Mouse (Mus musculus) midbrain, embryonic 12.5 days (tissue): ENCODE measurements around the gene Adora2a. TPM values are rescaled to one million over a fixed set of nuclear protein-coding genes. Genes with fewer than 3 reads are reported as not detected.
"Not testable (repeated sequence)": the region's sequence is repeated elsewhere in the genome, so short reads cannot be mapped to it uniquely, and the experiment has no call there.

Source experiments
- ATAC-seq: fragments of 200-750 bp; cut with Nextera tagmentation; 2 replicates; pipeline ENCODE4 v1.8.0; 2017; ENCODE audit warnings: low read depth, moderate TSS enrichment, moderate library complexity; ENCODE audit not compliant: low FRiP score
- H3K27ac ChIP-seq: fragments of 300-500 bp; sonication (generic); replicated peaks from 2 replicates; pipeline ENCODE4 v1.5.1; 2016; ENCODE audit warnings: mild to moderate bottlenecking
- H3K27me3 ChIP-seq: fragments of 300-500 bp; sonication (generic); 2 replicates; pipeline ENCODE4 v1.6.1; 2016; ENCODE audit warnings: mild to moderate bottlenecking
- H3K36me3 ChIP-seq: fragments of 300-500 bp; sonication (generic); 2 replicates; pipeline ENCODE4 v1.6.1; 2016
- H3K4me1 ChIP-seq: fragments of 300-500 bp; sonication (generic); 2 replicates; pipeline ENCODE4 v1.6.1; 2016
- H3K4me2 ChIP-seq: fragments of 300-500 bp; sonication (generic); replicated peaks from 2 replicates; pipeline ENCODE4 v1.6.1; 2016; ENCODE audit warnings: mild to moderate bottlenecking, moderate library complexity
- H3K4me3 ChIP-seq: fragments of 300-500 bp; sonication (generic); 2 replicates; pipeline ENCODE4 v1.5.1; 2016; ENCODE audit warnings: mild to moderate bottlenecking
- H3K9ac ChIP-seq: fragments of 300-500 bp; sonication (generic); replicated peaks from 2 replicates; pipeline ENCODE4 v1.6.1; 2016; ENCODE audit warnings: mild to moderate bottlenecking, moderate library complexity
- H3K9me3 ChIP-seq: fragments of 300-500 bp; sonication (generic); 2 replicates; pipeline ENCODE4 v1.6.1; 2016; ENCODE audit warnings: mild to moderate bottlenecking
- WGBS: fragments of 180-500 bp; shearing (Covaris S2); methylation state at CpG from one replicate; pipeline ENCODE4 v1.1.7; 2016; 5-methylcytosine and 5-hydroxymethylcytosine counted together
- polyA plus RNA-seq: library from polyadenylated mRNA; unstranded; fragments of >200 nt; fragmentation: Nextera tagmentation; extraction: Ambion mirVana; gene quantifications from 2 replicates; pipeline ENCODE4 v1.2.1, GENCODE M21; 2016

The Adora2a gene
- polyA plus RNA-seq, 1 experiment from 2014 or later, result 2.7 TPM

DNA sequence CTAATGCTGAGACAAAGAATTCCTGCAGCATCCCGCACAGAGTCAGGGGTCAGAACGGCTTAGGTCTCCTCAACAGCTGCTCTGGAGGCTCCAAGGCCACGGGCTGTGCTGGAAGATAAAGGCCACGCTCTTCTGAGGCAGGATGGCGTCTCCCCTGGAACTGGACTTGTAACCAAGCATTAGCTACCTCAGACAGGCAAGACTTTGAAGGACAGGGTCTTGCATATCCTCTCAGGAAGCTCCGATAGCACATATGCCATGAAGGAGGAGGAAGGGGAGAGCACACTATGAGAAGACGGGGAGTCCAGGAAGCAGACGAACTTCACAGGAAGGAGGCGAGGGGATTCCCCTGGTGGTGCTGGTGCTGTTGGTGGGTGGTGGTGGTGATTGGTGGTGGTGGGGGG lies 37.2 kb downstream of the Adora2a start:
- H3K27me3 ChIP-seq, H3K4me3 ChIP-seq, H3K9ac ChIP-seq, ATAC-seq, H3K27ac ChIP-seq, H3K36me3 ChIP-seq, H3K9me3 ChIP-seq, H3K4me1 ChIP-seq, H3K4me2 ChIP-seq: not testable (repeated sequence)
- WGBS, result 55% methylated on average over 9 of the region's 9 CpGs

DNA sequence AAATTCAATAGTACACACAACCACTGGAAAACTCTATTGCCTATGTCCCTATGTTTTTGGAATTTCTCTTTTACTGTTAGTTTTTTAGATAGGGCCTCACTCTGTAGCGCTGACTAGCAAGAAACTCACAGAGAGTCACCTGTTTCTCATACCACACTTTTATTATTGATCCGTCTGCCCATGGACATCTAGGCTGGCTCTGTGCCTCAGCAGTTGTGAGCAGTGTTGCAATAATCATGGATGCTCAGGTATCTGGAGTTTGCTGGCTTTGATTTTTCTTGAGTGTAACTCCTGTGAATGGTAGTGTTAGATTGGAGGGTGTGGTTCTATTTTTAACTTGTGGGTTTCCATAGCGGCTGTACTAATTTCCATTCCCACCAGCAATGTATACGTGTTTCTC lies 38.7 kb downstream of the Adora2a start:
- Histone ChIP-seq H3K4me3 (no peak overlapping the region), H3K9ac (no peak overlapping the region), H3K9me3 (no peaks in the 10 kb centered on the region), H3K4me2 (no peak overlapping the region), H3K36me3 (no peaks in the 10 kb centered on the region), H3K4me1 (no peaks in the 10 kb centered on the region), H3K27ac (no peak overlapping the region), H3K27me3 (no peaks in the 10 kb centered on the region)
- 83% methylated on average over 4 of the region's 4 CpGs for WGBS
- no peak for ATAC-seq

DNA sequence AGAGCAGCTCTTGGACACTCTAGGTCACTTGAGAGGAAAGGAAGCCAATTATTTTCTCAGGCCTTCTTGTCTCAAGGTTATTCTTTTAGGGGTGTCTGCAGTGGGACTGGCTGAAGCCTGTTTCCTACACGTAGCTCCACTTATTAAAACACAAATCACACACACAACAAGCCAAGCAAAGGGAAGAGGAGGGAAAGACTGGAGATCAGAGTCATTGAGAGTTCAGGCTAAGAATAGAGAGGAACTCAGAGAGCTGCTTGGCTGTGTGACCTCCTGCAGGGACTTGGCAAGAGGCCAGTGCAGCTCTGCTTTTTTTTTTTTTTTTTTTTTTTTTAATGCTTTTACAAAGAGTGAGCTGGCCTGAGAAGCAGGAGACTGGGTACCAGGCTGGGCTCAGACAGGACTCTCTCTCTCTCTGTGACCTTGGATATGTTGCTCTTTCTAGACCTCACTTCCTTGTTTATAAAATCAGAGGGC lies 47.6 kb downstream of the Adora2a start:
- H3K36me3 ChIP-seq, H3K4me2 ChIP-seq, H3K9me3 ChIP-seq, H3K9ac ChIP-seq, H3K4me3 ChIP-seq, H3K27me3 ChIP-seq: not testable (repeated sequence)
- peak overlapping the region; percentile 46; the same call in 1 of the 2 replicates for H3K27ac ChIP-seq
- H3K4me1 ChIP-seq, result peaks cover 16% of the 10 kb centered on the region
- peak; percentile 84 for ATAC-seq
- 0% methylated on average over 1 of the region's 1 CpGs for WGBS

DNA sequence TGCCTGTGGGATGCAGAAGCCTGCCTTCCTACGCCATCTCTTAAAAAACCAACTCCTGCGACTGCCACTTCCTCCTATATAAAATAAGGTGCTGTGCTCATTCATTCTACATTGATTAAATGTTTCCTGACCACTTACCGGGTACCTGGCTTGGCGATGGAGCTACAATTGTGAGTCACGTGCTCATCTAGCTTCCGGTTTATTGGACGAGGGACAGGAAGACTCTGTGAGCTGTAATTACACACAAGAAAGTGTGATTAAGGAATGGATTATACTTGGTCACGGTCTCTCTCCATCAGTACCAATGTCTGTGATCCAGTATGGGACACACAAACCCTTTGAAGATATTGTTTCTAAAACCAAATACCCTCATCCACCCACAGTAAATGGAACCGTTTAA lies 48.1 kb downstream of the Adora2a start:
- no peak overlapping the region for H3K4me3 ChIP-seq
- H3K9ac ChIP-seq, result no peak overlapping the region
- ATAC-seq, result peak; percentile 56; the same call in 1 of the 2 replicates
- no peak overlapping the region for H3K4me2 ChIP-seq
- no peaks in the 10 kb centered on the region for H3K9me3 ChIP-seq
- 0 out of 2 replicates have a peak overlapping the region, but pooled peaks have one; percentile 15 for H3K27ac ChIP-seq
- peaks cover 16% of the 10 kb centered on the region for H3K4me1 ChIP-seq
- H3K27me3 ChIP-seq, result no peaks in the 10 kb centered on the region
- H3K36me3 ChIP-seq, result no peaks in the 10 kb centered on the region
- WGBS, result 86% methylated on average over 9 of the region's 9 CpGs

DNA sequence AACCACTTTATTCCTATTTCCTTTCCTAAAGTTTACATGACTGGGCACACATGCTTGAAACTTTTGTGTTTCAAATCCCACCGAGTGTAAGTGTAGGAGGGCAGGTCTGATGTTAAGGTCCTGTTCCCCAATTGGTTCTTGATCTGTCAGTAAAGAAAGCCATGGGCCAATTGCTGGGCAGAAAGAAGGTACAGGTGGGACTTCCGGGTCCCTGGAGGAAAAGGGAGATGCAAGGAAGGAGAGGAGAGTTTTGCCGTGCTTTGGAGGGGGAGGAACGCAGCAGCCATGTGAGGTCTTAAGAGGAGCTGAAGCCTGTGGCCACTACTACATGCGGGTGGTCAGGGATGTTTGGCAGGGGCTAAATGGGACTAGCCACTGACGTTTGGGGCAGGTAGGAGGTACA lies 48.6 kb downstream of the Adora2a start:
- peaks cover 16% of the 10 kb centered on the region for H3K4me1 ChIP-seq
- H3K27me3 ChIP-seq, result no peaks in the 10 kb centered on the region
- 52% methylated on average over 6 of the region's 6 CpGs for WGBS
- no peak overlapping the region for H3K4me3 ChIP-seq
- no peak for ATAC-seq
- H3K4me2 ChIP-seq, result peak overlapping the region; percentile 4; the same call in 1 of the 2 replicates
- H3K9ac ChIP-seq, result no peak overlapping the region
- no peak overlapping the region for H3K27ac ChIP-seq
- no peaks in the 10 kb centered on the region for H3K9me3 ChIP-seq
- no peaks in the 10 kb centered on the region for H3K36me3 ChIP-seq

DNA sequence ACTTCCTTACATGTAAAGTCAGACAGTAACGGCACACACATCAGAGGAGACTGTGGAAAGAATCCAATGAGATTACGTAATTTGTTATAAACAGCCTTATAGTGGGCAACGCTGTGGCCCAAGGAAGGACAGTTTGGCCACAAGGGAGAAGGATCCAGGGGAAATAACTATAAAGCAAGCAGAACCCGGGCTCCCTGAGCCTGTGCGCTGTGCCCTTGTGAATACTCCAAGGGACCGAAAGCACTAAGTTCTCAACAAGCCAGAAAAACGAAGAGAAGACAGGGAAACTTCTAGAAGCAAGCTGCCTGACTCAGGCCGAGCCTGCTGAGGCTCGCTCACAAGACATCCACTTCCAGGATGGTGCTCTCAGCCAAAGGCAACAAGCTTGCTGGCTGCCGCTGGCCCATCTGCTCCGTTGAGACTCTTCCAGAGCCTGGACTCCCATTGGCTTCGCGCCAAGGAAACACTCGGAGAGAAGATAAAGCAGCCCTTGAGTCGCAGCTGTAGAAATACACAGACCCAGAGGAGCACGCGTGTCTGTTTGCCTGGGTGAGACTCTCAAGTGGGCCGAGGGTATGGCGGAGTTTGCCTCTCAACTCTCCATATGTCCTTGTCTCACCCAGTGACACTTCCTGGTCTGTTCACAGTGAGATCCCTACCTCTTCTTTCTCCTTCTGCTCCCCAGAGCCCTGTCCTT lies 57.1 kb downstream of the Adora2a start:
- not testable (repeated sequence) for H3K4me2 ChIP-seq, ATAC-seq, H3K9me3 ChIP-seq, H3K27ac ChIP-seq, H3K9ac ChIP-seq, H3K4me1 ChIP-seq, H3K36me3 ChIP-seq, H3K27me3 ChIP-seq, H3K4me3 ChIP-seq
- WGBS, result 90% methylated on average over 15 of the region's 19 CpGs

DNA sequence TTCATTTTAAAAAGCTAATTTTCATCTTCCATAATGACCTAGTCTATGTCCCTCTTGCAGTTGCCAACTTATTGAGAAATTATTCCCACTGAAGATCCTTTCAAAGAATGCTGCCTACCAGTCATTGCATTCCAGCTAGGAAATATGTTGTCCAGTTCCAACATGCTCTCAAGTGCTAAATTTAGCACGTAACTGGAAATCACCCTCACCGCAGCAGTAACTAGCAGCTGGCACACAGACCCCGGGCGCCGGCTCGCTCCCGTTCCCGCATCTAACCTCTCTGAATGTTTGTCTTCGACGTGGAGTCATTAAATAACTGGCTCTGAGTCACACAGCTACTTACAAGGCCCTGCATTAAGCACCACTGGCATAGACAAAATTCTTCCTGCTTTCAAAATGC lies 62.0 kb downstream of the Adora2a start:
- H3K9me3 ChIP-seq, result no peaks in the 10 kb centered on the region

More for the DNA sequence above, 62.0 kb downstream of the Adora2a start:
- Histone ChIP-seq H3K27ac (no peak overlapping the region), H3K9ac (no peak overlapping the region), H3K4me1 (no peaks in the 10 kb centered on the region), H3K36me3 (no peaks in the 10 kb centered on the region), H3K27me3 (no peaks in the 10 kb centered on the region), H3K4me3 (no peak overlapping the region), H3K4me2 (no peak overlapping the region)
- ATAC-seq, result no peak
- WGBS, result 90% methylated on average over 10 of the region's 10 CpGs

Other genes with a start within 250 kb of the Adora2a start
- 52.0 and 52.1 TPM in 2 replicates for gene Specc1l, start 104.8 kb upstream of the Adora2a start, polyA plus RNA-seq
- 0.07 and 0.26 TPM in 2 replicates for gene Upb1, start 84.2 kb downstream of the Adora2a start, polyA plus RNA-seq
- gene Snrpd3, start 200.7 kb downstream of the Adora2a start, polyA plus RNA-seq, result 174 and 182 TPM in 2 replicates
- 28.0 and 29.3 TPM in 2 replicates for gene Gucd1, start 201.1 kb downstream of the Adora2a start, polyA plus RNA-seq
- 10.0 and 10.3 TPM in 2 replicates for gene Lrrc75b, start 243.5 kb downstream of the Adora2a start, polyA plus RNA-seq
- 1.0 and 1.2 TPM in 2 replicates for gene Ggt1, start 244.7 kb downstream of the Adora2a start, polyA plus RNA-seq